Mouse (Mus musculus): Measurements from ENCODE around the gene Slc44a5. TPM values are rescaled to one million over a fixed set of nuclear protein-coding genes. Genes with fewer than 3 reads are reported as not detected.

Gene Slc44a5
- polyA plus RNA-seq, 1 experiment from 2014 or later, result 2.2 TPM

- Histone ChIP-seq H3K4me1 (replicated peaks; ENCODE audit: control insufficient read depth, insufficient read depth, low read length) (no peaks in the 10 kb centered on the region), H3K4me3 (ENCODE audit: low read depth, low read length) (no peak overlapping the region), H3K4me2 (ENCODE audit: low read depth, low read length, severe bottlenecking) (no peak overlapping the region), H3K36me3 (ENCODE audit: control insufficient read depth, insufficient read depth, low read length) (no peaks in the 10 kb centered on the region), H3K27ac (ENCODE audit: low read depth, low read length) (no peak overlapping the region), H3K9ac (ENCODE audit: low read length) (no peak overlapping the region), H3K27me3 (ENCODE audit: control insufficient read depth, insufficient read depth, low read length) (no peaks in the 10 kb centered on the region), H3K9me3 (ENCODE audit: control insufficient read depth, low read length) (no peaks in the 10 kb centered on the region)
- 92% methylated on average over 4 of the region's 4 CpGs for WGBS
- ATAC-seq (replicated peaks; ENCODE audit: low FRiP score) (no peak), DNase-seq (ENCODE audit: low spot score) (no peak)
These were observed 327.9 kb downstream of the Slc44a5 start for GRCm38 (mm10) chr3:154301102-154301501.

GRCm38 (mm10) chr3:154305163-154305884 lies 332.1 kb downstream of the Slc44a5 start:
- Histone ChIP-seq H3K27ac (ENCODE audit: low read depth, low read length) (no peak overlapping the region), H3K27me3 (ENCODE audit: control insufficient read depth, insufficient read depth, low read length) (no peaks in the 10 kb centered on the region), H3K4me3 (ENCODE audit: low read depth, low read length) (no peak overlapping the region), H3K9ac (ENCODE audit: low read length) (no peak overlapping the region), H3K4me1 (replicated peaks; ENCODE audit: control insufficient read depth, insufficient read depth, low read length) (no peaks in the 10 kb centered on the region), H3K36me3 (ENCODE audit: control insufficient read depth, insufficient read depth, low read length) (no peaks in the 10 kb centered on the region), H3K4me2 (ENCODE audit: low read depth, low read length, severe bottlenecking) (no peak overlapping the region), H3K9me3 (ENCODE audit: control insufficient read depth, low read length) (no peaks in the 10 kb centered on the region)
- no peak for DNase-seq (ENCODE audit: low spot score)
- WGBS, result 76% methylated on average over 16 of the region's 16 CpGs
- no peak for ATAC-seq (replicated peaks; ENCODE audit: low FRiP score)

- ATAC-seq (replicated peaks; ENCODE audit: low FRiP score) (peak; percentile 60; the same call in 1 of the 2 replicates), DNase-seq (ENCODE audit: low spot score) (peak; percentile 77)
- Histone ChIP-seq H3K9me3 (ENCODE audit: control insufficient read depth, low read length) (no peaks in the 10 kb centered on the region), H3K27me3 (ENCODE audit: control insufficient read depth, insufficient read depth, low read length) (no peaks in the 10 kb centered on the region), H3K4me1 (replicated peaks; ENCODE audit: control insufficient read depth, insufficient read depth, low read length) (no peaks in the 10 kb centered on the region), H3K27ac (ENCODE audit: low read depth, low read length) (no peak overlapping the region), H3K36me3 (ENCODE audit: control insufficient read depth, insufficient read depth, low read length) (no peaks in the 10 kb centered on the region), H3K9ac (ENCODE audit: low read length) (no peak overlapping the region), H3K4me2 (ENCODE audit: low read depth, low read length, severe bottlenecking) (no peak overlapping the region), H3K4me3 (ENCODE audit: low read depth, low read length) (no peak overlapping the region)
- 15% methylated on average over 5 of the region's 5 CpGs for WGBS
These were observed 344.5 kb downstream of the Slc44a5 start for GRCm38 (mm10) chr3:154317651-154318248.

Other genes with a start within 250 kb of the Slc44a5 start
- gene St6galnac3, start 248.3 kb upstream of the Slc44a5 start, polyA plus RNA-seq (2014; fragmentation: Nextera tagmentation; extraction: Ambion mirVana), result 29.8 and 38.0 TPM in 2 replicates
- 0.29 and 0.47 TPM in 2 replicates for gene Asb17, start 129.2 kb upstream of the Slc44a5 start, polyA plus RNA-seq (2014; fragmentation: Nextera tagmentation; extraction: Ambion mirVana)
- 0.09 and 0.11 TPM in 2 replicates for gene Msh4, start 67.3 kb upstream of the Slc44a5 start, polyA plus RNA-seq (2014; fragmentation: Nextera tagmentation; extraction: Ambion mirVana)
- 48.1 and 51.2 TPM in 2 replicates for gene Rabggtb, start 60.4 kb upstream of the Slc44a5 start, polyA plus RNA-seq (2014; fragmentation: Nextera tagmentation; extraction: Ambion mirVana)
- gene Acadm, start 28.8 kb upstream of the Slc44a5 start, polyA plus RNA-seq (2014; fragmentation: Nextera tagmentation; extraction: Ambion mirVana), result 40.6 and 44.0 TPM in 2 replicates

Measured in forebrain, embryonic 11.5 days (tissue).